Mouse (Mus musculus) hindbrain, embryonic 15.5 days (tissue): Measurements from ENCODE around the gene Msx2. TPM values are rescaled to one million over a fixed set of nuclear protein-coding genes. Genes with fewer than 3 reads are reported as not detected.
A peak's percentile ranks its signal among the peaks of the same experiment; 100 is the strongest.

Experiments used
- ATAC-seq: fragments of 200-750 bp; cut with Nextera tagmentation; 2 replicates; pipeline ENCODE4 v1.8.0; 2017; ENCODE audit warnings: low read depth, moderate number of reproducible peaks, moderate TSS enrichment; ENCODE audit not compliant: low FRiP score
- H3K27ac ChIP-seq: fragments of 300-500 bp; sonication (generic); replicated peaks from 2 replicates; pipeline ENCODE4 v1.5.1; 2015; ENCODE audit warnings: mild to moderate bottlenecking, inconsistent platforms
- H3K27me3 ChIP-seq: fragments of 300-500 bp; sonication (generic); 2 replicates; pipeline ENCODE4 v1.6.1; 2015; ENCODE audit warnings: control low read depth, inconsistent platforms
- H3K36me3 ChIP-seq: fragments of 300-500 bp; sonication (generic); 2 replicates; pipeline ENCODE4 v1.6.1; 2015; ENCODE audit warnings: control low read depth, inconsistent platforms
- H3K4me1 ChIP-seq: fragments of 300-500 bp; sonication (generic); replicated peaks from 2 replicates; pipeline ENCODE4 v1.6.1; 2015; ENCODE audit warnings: control low read depth, inconsistent platforms
- H3K4me2 ChIP-seq: fragments of 300-500 bp; sonication (generic); 2 replicates; pipeline ENCODE4 v1.6.1; 2015; ENCODE audit warnings: moderate library complexity, mild to moderate bottlenecking, inconsistent platforms
- H3K4me3 ChIP-seq: fragments of 300-500 bp; sonication (generic); 2 replicates; pipeline ENCODE4 v1.5.1; 2015; ENCODE audit warnings: mild to moderate bottlenecking, inconsistent platforms
- H3K9ac ChIP-seq: fragments of 300-500 bp; sonication (generic); 2 replicates; pipeline ENCODE4 v1.6.1; 2015; ENCODE audit warnings: inconsistent platforms
- H3K9me3 ChIP-seq: fragments of 300-500 bp; sonication (generic); 2 replicates; pipeline ENCODE4 v1.6.1; 2016; ENCODE audit warnings: control low read depth, inconsistent platforms
- WGBS: fragments of 180-500 bp; shearing (Covaris S2); methylation state at CpG from one replicate; pipeline ENCODE4 v1.1.7; 2015; 5-methylcytosine and 5-hydroxymethylcytosine counted together
- polyA plus RNA-seq: library from polyadenylated mRNA; unstranded; fragments of >200 nt; fragmentation: Nextera tagmentation; extraction: Ambion mirVana; gene quantifications from 2 replicates; pipeline ENCODE4 v1.2.1, GENCODE M21; 2015

Gene Msx2
- 2.3 and 3.1 TPM in 2 replicates for polyA plus RNA-seq

DNA sequence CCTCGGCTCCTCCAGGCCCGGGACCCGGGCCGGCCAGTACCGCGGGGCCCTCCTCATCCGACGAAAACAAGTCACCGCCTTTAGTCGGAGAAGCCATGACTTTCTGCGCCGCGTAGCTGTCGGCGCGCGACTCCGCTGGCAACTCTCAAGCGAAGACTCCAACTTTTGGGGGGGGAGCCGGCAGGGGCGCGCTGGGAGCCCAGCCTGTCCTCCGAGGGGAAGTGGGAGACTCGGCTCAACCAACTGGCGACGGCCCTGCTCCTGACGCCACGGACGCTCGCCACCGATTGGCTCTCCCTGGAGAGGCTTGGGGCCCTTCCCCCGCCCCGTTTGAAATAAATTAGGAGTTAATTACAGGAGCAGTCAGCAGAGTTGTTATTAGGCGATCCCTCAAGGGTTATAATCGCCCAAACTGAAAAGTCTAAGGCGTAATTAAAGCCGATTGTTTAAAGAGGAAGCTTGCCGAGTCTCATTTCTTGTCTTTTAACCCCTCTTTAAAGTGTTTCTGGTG lies at the start of gene Msx2:
Msx2 (minus strand) TSS at position 461 of the 511 bp plus-strand sequence.
- peak within 1 kb of the TSS; percentile 37 for H3K4me3 ChIP-seq
- no peaks in the 10 kb centered on the region for H3K9me3 ChIP-seq
- H3K4me1 ChIP-seq, result peaks cover 28% of the 10 kb centered on the region
- WGBS, result 0% methylated on average over 38 of the region's 38 CpGs
- no peak within 1 kb of the TSS for H3K27ac ChIP-seq
- H3K36me3 ChIP-seq, result no peaks in the 10 kb centered on the region
- H3K9ac ChIP-seq, result peak within 1 kb of the TSS; percentile 23; the same call in 1 of the 2 replicates
- H3K27me3 ChIP-seq, result peaks cover 88% of the 10 kb centered on the region
- ATAC-seq, result peak; percentile 90
- H3K4me2 ChIP-seq, result peak within 1 kb of the TSS; percentile 69

DNA sequence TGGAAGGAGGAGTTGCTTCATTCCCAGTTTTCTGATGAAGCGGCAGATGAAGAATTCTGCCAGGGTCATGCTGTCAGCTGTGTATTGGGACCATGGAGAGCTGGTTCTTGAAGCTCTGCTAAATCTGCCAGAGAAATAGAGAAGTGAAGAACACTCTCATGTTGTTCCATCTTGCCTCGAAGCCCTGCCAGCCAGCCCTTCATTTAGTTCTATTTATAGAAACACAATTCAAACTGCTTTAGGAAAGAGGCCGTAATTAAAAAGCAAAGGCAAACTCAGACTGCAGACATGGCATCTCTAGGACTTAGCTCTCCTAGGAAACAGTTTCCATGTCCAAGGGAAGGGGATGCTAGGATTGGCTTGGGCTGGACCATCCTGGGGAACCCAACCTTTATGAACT lies 48.6 kb upstream of the Msx2 start:
- H3K9me3 ChIP-seq, result no peaks in the 10 kb centered on the region
- no peaks in the 10 kb centered on the region for H3K36me3 ChIP-seq
- no peak overlapping the region for H3K27ac ChIP-seq
- H3K9ac ChIP-seq, result no peak overlapping the region
- no peak overlapping the region for H3K4me3 ChIP-seq
- WGBS, result 41% methylated on average over 3 of the region's 3 CpGs
- no peak overlapping the region for H3K4me2 ChIP-seq
- H3K27me3 ChIP-seq, result no peaks in the 10 kb centered on the region
- H3K4me1 ChIP-seq, result peaks cover 30% of the 10 kb centered on the region
- ATAC-seq, result no peak

DNA sequence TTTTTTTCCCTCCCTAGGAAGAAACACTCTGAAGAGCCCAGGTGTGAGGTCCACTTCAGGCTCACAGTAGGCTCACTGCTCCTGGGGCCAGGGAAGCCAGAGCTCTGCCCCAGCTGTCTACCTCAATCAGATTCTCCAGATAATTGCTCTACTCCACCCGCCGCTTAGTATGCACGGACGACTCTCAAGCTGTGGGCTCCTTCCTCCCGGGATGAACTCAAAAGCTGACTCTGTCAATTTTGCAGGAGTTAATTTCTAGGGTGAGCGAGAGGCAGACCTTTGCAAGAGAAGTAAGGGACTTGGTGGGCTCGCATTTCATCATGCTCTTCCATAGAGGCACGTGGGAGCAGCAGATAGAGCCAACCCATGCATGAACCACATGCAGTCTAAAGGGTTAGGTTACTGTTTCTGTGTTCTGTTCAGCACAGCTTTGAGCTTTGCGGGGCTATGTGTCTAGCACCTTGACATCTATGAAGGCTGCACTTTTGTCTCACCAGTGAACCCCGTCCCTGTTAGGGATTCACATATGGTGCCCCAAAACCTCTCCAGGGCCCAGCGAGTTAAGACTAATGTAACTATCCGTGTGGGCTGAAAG lies 47.6 kb upstream of the Msx2 start:
- Histone ChIP-seq H3K4me3 (no peak overlapping the region), H3K36me3 (no peaks in the 10 kb centered on the region), H3K4me2 (no peak overlapping the region), H3K27me3 (no peaks in the 10 kb centered on the region), H3K27ac (no peak overlapping the region), H3K4me1 (peaks cover 30% of the 10 kb centered on the region), H3K9ac (no peak overlapping the region), H3K9me3 (0 out of 2 replicates have a peak, but pooled peaks cover 7% of the 10 kb centered on the region)
- ATAC-seq, result no peak
- WGBS, result 41% methylated on average over 12 of the region's 12 CpGs

- ATAC-seq, result no peak
- Histone ChIP-seq H3K27me3 (no peaks in the 10 kb centered on the region), H3K4me2 (no peak overlapping the region), H3K36me3 (no peaks in the 10 kb centered on the region), H3K4me3 (no peak overlapping the region), H3K4me1 (peaks cover 30% of the 10 kb centered on the region), H3K27ac (no peak overlapping the region), H3K9me3 (0 out of 2 replicates have a peak, but pooled peaks cover 9% of the 10 kb centered on the region), H3K9ac (no peak overlapping the region)
- WGBS, result 55% methylated on average over 8 of the region's 8 CpGs
These were observed 46.9 kb upstream of the Msx2 start for GRCm38 (mm10) chr13:53519727-53520126.

DNA sequence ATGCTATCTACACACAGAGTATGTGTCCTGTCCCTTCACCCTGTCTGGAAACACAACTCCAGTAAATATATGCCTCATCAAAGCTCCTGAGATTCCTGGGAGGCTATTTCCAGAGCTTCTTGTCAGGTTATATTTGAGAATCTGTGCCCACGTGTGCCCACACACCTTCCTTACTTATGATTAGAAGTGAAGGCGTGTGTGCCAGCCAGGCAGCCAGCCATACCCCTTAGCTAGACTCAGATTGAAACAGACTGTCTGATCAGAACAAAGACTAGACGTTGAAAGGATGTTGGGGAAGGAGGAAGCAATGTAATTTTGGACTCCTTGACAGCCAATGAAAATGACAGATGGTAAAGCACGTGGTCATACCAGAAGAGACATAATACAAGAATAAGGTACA lies 45.4 kb upstream of the Msx2 start:
- Histone ChIP-seq H3K4me2 (no peak overlapping the region), H3K27ac (no peak overlapping the region), H3K4me3 (no peak overlapping the region), H3K9me3 (0 out of 2 replicates have a peak, but pooled peaks cover 9% of the 10 kb centered on the region), H3K36me3 (no peaks in the 10 kb centered on the region), H3K9ac (no peak overlapping the region), H3K4me1 (peaks cover 30% of the 10 kb centered on the region), H3K27me3 (no peaks in the 10 kb centered on the region)
- no peak for ATAC-seq
- 70% methylated on average over 4 of the region's 4 CpGs for WGBS

- ATAC-seq, result no peak
- H3K4me1 ChIP-seq, result peaks cover 1% of the 10 kb centered on the region; the same call in 1 of the 2 replicates
- H3K9me3 ChIP-seq, result 0 out of 2 replicates have a peak, but pooled peaks cover 9% of the 10 kb centered on the region
- H3K36me3 ChIP-seq, result no peaks in the 10 kb centered on the region
- H3K27ac ChIP-seq, result no peak overlapping the region
- H3K9ac ChIP-seq, result no peak overlapping the region
- no peak overlapping the region for H3K4me3 ChIP-seq
- H3K27me3 ChIP-seq, result no peaks in the 10 kb centered on the region
- no peak overlapping the region for H3K4me2 ChIP-seq
These were observed 41.7 kb upstream of the Msx2 start for GRCm38 (mm10) chr13:53514574-53514973.

- ATAC-seq, result no peak
- no peaks in the 10 kb centered on the region for H3K36me3 ChIP-seq
- 77% methylated on average over 2 of the region's 2 CpGs for whole genome bisulfite sequencing
- H3K27me3 ChIP-seq, result no peaks in the 10 kb centered on the region
- H3K9ac ChIP-seq, result no peak overlapping the region
- H3K4me2 ChIP-seq, result no peak overlapping the region
- no peak overlapping the region for H3K4me3 ChIP-seq
- no peak overlapping the region for H3K27ac ChIP-seq
- 0 out of 2 replicates have a peak, but pooled peaks cover 9% of the 10 kb centered on the region for H3K9me3 ChIP-seq
- H3K4me1 ChIP-seq, result no peaks in the 10 kb centered on the region
These were observed 38.5 kb upstream of the Msx2 start for GRCm38 (mm10) chr13:53511366-53511765.

- 27% methylated on average over 6 of the region's 6 CpGs for WGBS
- peaks cover 9% of the 10 kb centered on the region; the same call in 1 of the 2 replicates for H3K27me3 ChIP-seq
- no peak overlapping the region for H3K9ac ChIP-seq
- H3K4me3 ChIP-seq, result no peak overlapping the region
- H3K4me2 ChIP-seq, result no peak overlapping the region
- H3K27ac ChIP-seq, result no peak overlapping the region
- H3K36me3 ChIP-seq, result no peaks in the 10 kb centered on the region
- no peaks in the 10 kb centered on the region for H3K9me3 ChIP-seq
- ATAC-seq, result no peak
- H3K4me1 ChIP-seq, result peaks cover 10% of the 10 kb centered on the region
These were observed 29.5 kb upstream of the Msx2 start for GRCm38 (mm10) chr13:53502406-53502805.

DNA sequence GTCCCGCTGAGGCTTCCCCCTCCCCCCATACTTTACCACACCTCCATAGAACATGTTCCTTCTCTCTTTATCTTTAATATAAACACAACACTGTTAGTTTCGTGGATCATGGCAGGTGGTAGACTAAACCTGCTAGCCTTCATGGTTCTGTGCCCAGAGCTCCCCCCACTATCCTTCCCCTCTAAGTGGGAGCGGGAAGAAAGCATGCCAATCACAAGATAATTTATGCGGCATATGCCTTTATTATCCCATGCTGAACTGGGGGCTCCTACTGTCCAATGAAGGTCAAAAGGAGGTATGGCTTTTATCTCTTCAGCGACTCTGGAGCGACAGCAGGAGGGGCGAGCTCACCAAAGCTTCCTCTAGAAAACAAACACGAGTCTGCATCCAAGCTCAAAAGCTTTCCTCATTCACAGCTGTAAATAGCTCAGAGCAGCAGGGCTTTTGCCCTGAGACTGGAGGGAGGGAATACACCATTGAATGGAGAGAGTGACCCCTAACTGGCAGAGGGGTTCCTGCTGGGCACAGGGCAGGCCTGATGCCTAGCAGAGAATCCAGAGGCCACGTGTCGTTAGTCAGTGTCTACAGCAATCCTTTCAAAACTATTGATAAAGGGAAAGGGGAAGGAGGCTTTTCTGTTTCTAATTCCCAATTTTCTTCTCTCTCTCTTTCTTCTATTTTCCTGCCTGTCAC lies 28.8 kb upstream of the Msx2 start:
- ATAC-seq, result no peak; the same call in 1 of the 2 replicates
- no peak overlapping the region for H3K4me3 ChIP-seq
- peaks cover 9% of the 10 kb centered on the region; the same call in 1 of the 2 replicates for H3K27me3 ChIP-seq
- H3K9me3 ChIP-seq, result no peaks in the 10 kb centered on the region
- no peak overlapping the region for H3K9ac ChIP-seq
- 5% methylated on average over 10 of the region's 10 CpGs for WGBS
- H3K4me1 ChIP-seq, result peaks cover 10% of the 10 kb centered on the region
- no peak overlapping the region for H3K27ac ChIP-seq
- no peaks in the 10 kb centered on the region for H3K36me3 ChIP-seq
- peak overlapping the region; percentile 27; the same call in 1 of the 2 replicates for H3K4me2 ChIP-seq

DNA sequence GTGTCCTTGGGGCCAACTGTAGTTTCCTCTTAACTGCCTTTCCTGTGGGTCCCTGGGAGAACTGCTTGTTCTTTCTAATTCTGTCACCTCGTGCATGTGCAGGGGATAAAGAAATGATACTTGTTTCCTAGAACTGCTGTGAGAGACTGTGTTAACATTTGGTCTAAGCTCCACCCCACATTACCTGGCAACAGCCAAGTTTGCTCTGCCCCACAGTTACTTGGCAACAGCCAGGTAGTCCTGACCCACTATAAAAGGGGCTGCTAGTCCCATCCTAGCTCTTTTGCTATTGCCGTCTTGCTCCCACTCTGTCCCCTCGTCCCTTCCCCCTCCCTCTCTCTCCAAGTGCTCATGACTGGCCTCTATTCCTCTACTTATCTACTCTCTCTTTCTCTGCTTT lies 28.2 kb upstream of the Msx2 start:
- 22% methylated on average over 3 of the region's 3 CpGs for WGBS
- no peaks in the 10 kb centered on the region for H3K9me3 ChIP-seq
- H3K9ac ChIP-seq, result no peak overlapping the region
- no peak overlapping the region for H3K27ac ChIP-seq
- ATAC-seq, result no peak
- no peak overlapping the region for H3K4me2 ChIP-seq
- H3K4me1 ChIP-seq, result peaks cover 10% of the 10 kb centered on the region
- H3K27me3 ChIP-seq, result peaks cover 9% of the 10 kb centered on the region; the same call in 1 of the 2 replicates
- no peaks in the 10 kb centered on the region for H3K36me3 ChIP-seq
- no peak overlapping the region for H3K4me3 ChIP-seq

DNA sequence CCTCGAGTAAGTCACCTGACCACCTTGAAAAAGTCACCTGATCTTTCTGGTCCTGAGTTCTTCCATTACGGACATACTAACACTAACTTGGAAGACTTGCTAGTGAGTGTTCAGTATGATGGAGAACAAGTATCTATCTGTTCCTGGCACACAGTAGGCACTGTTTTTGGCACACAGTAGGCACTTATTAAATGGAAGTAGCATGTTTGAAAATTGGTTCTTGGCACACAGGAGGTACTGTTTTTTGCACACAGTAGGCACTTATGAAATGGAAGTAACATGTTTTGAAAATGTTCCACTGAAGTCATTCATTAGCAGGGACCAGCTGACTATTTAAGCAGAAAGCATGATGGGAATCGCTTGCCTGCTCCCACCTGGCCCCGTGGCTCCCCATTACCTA lies 13.6 kb upstream of the Msx2 start:
- Histone ChIP-seq H3K4me3 (no peak overlapping the region), H3K4me2 (no peak overlapping the region), H3K36me3 (no peaks in the 10 kb centered on the region), H3K9me3 (no peaks in the 10 kb centered on the region), H3K9ac (no peak overlapping the region), H3K27ac (no peak overlapping the region), H3K27me3 (0 out of 2 replicates have a peak, but pooled peaks cover 2% of the 10 kb centered on the region), H3K4me1 (no peaks in the 10 kb centered on the region)
- ATAC-seq, result no peak
- WGBS, result 69% methylated on average over 4 of the region's 4 CpGs

DNA sequence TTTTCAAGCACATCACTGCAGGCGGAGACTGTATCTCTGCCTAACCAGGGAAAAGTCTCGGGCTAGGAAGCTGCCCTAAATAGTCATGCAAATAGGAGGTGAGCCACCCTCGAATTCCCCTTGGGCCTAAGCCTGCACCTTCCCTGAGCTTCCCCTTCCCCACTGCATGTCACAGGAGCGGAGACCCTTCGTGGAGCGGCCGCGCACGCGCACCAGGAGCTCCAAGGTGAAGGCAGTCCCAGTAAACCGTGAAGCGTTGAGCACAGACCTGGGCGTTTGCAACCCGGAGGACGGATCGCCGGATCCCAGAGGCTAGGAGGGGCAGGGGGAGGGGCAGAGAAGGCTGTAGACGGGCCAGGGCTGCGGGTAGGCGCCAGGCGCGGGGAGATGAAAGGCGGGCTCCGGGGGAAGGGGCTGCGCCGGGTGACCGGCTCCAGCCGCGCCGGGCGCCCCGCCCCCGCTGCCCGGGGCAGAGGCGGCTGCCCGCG lies 2.9 kb upstream of the Msx2 start:
- peak; percentile 63 for ATAC-seq
- H3K27me3 ChIP-seq, result peaks cover 64% of the 10 kb centered on the region
- no peaks in the 10 kb centered on the region for H3K36me3 ChIP-seq
- no peaks in the 10 kb centered on the region for H3K9me3 ChIP-seq
- H3K27ac ChIP-seq, result no peak overlapping the region
- peak overlapping the region; percentile 54 for H3K9ac ChIP-seq
- H3K4me1 ChIP-seq, result peaks cover 28% of the 10 kb centered on the region
- peak overlapping the region; percentile 50 for H3K4me3 ChIP-seq
- WGBS, result under 1% methylated on average over 36 of the region's 37 CpGs
- peak overlapping the region; percentile 91 for H3K4me2 ChIP-seq
